Mouse (Mus musculus) kidney, embryonic 15.5 days (tissue): ENCODE results near the gene Ripor3. TPM values are rescaled to one million over a fixed set of nuclear protein-coding genes. Genes with fewer than 3 reads are reported as not detected.
"Not testable (repeated sequence)": the region's sequence is repeated elsewhere in the genome, so short reads cannot be mapped to it uniquely, and the experiment has no call there.

Experiments
- ATAC-seq: fragments of 200-750 bp; cut with Nextera tagmentation; replicated peaks from 2 replicates; pipeline ENCODE4 v1.8.0; 2017; ENCODE audit warnings: moderate TSS enrichment; ENCODE audit not compliant: low FRiP score
- H3K27ac ChIP-seq: fragments of 300-500 bp; sonication (generic); 2 replicates; pipeline ENCODE4 v1.5.1; 2015; ENCODE audit warnings: mild to moderate bottlenecking, inconsistent platforms
- H3K27me3 ChIP-seq: fragments of 300-500 bp; sonication (generic); 2 replicates; pipeline ENCODE4 v1.6.1; 2015; ENCODE audit warnings: inconsistent platforms
- H3K36me3 ChIP-seq: fragments of 300-500 bp; sonication (generic); 2 replicates; pipeline ENCODE4 v1.6.1; 2015; ENCODE audit warnings: inconsistent platforms
- H3K4me1 ChIP-seq: fragments of 300-500 bp; sonication (generic); 2 replicates; pipeline ENCODE4 v1.6.1; 2015; ENCODE audit warnings: inconsistent platforms
- H3K4me2 ChIP-seq: fragments of 300-500 bp; sonication (generic); 2 replicates; pipeline ENCODE4 v1.6.1; 2015; ENCODE audit warnings: moderate library complexity, mild to moderate bottlenecking, inconsistent platforms
- H3K4me3 ChIP-seq: fragments of 300-500 bp; sonication (generic); replicated peaks from 2 replicates; pipeline ENCODE4 v1.5.1; 2015; ENCODE audit warnings: mild to moderate bottlenecking, inconsistent platforms
- H3K9ac ChIP-seq: fragments of 300-500 bp; sonication (generic); 2 replicates; pipeline ENCODE4 v1.6.1; 2015; ENCODE audit warnings: mild to moderate bottlenecking, inconsistent platforms
- H3K9me3 ChIP-seq: fragments of 300-500 bp; sonication (generic); replicated peaks from 2 replicates; pipeline ENCODE4 v1.6.1; 2016; ENCODE audit warnings: inconsistent platforms
- WGBS: fragments of 180-500 bp; shearing (Covaris S2); methylation state at CpG from one replicate; pipeline ENCODE4 v1.1.7; 2015; ENCODE audit warnings: mixed read lengths; 5-methylcytosine and 5-hydroxymethylcytosine counted together
- polyA plus RNA-seq: library from polyadenylated mRNA; unstranded; fragments of >200 nt; fragmentation: Nextera tagmentation; extraction: Ambion mirVana; gene quantifications from 2 replicates; pipeline ENCODE4 v1.2.1, GENCODE M21; 2015

The Ripor3 gene
- 1.6 and 1.9 TPM in 2 replicates for polyA plus RNA-seq

- no peaks in the 10 kb centered on the region for H3K9me3 ChIP-seq
- peaks cover 33% of the 10 kb centered on the region for H3K4me1 ChIP-seq
- H3K36me3 ChIP-seq, result no peaks in the 10 kb centered on the region
- H3K27me3 ChIP-seq, result no peaks in the 10 kb centered on the region
- 35% methylated on average over 9 of the region's 9 CpGs for WGBS
- no peak within 1 kb of the TSS for H3K9ac ChIP-seq
- 0 out of 2 replicates have a peak within 1 kb of the TSS, but pooled peaks have one; percentile 41 for H3K27ac ChIP-seq
- H3K4me2 ChIP-seq, result no peak within 1 kb of the TSS
- no peak within 1 kb of the TSS for H3K4me3 ChIP-seq
- ATAC-seq, result peak; percentile 50; the same call in 1 of the 2 replicates
Observed at GRCm38 (mm10) chr2:168009936-168010668, at the start of gene Ripor3. TSS of gene Ripor3 (minus strand) at chr2:168010618.

GRCm38 (mm10) chr2:168059200-168059790, 48.9 kb upstream of the Ripor3 start:
- H3K9ac ChIP-seq, result no peak overlapping the region
- H3K4me3 ChIP-seq, result no peak overlapping the region
- no peaks in the 10 kb centered on the region for H3K9me3 ChIP-seq
- no peaks in the 10 kb centered on the region for H3K27me3 ChIP-seq
- no peak overlapping the region for H3K4me2 ChIP-seq
- H3K4me1 ChIP-seq, result peaks cover 31% of the 10 kb centered on the region
- ATAC-seq, result no peak
- 82% methylated on average over 6 of the region's 6 CpGs for WGBS
- no peaks in the 10 kb centered on the region for H3K36me3 ChIP-seq
- H3K27ac ChIP-seq, result peak overlapping the region; percentile 66

GRCm38 (mm10) chr2:168058488-168059199, 48.2 kb upstream of the Ripor3 start:
- Histone ChIP-seq H3K36me3 (no peaks in the 10 kb centered on the region), H3K27me3 (no peaks in the 10 kb centered on the region), H3K9me3 (no peaks in the 10 kb centered on the region), H3K9ac (no peak overlapping the region), H3K4me1 (peaks cover 31% of the 10 kb centered on the region), H3K27ac (peak overlapping the region; percentile 66), H3K4me2 (0 out of 2 replicates have a peak overlapping the region, but pooled peaks have one; percentile 14), H3K4me3 (no peak overlapping the region)
- ATAC-seq, result peak; percentile 78
- WGBS, result 23% methylated on average over 13 of the region's 13 CpGs

GRCm38 (mm10) chr2:168057876-168058275, 47.5 kb upstream of the Ripor3 start:
- H3K4me3 ChIP-seq, H3K27me3 ChIP-seq, H3K9me3 ChIP-seq, H3K9ac ChIP-seq, H3K27ac ChIP-seq, H3K36me3 ChIP-seq, ATAC-seq, H3K4me2 ChIP-seq: not testable (repeated sequence)
- WGBS, result 54% methylated on average over 2 of the region's 2 CpGs
- H3K4me1 ChIP-seq, result peaks cover 31% of the 10 kb centered on the region

- Histone ChIP-seq H3K9me3 (no peaks in the 10 kb centered on the region), H3K36me3 (no peaks in the 10 kb centered on the region), H3K4me2 (no peak overlapping the region), H3K4me3 (no peak overlapping the region), H3K27me3 (no peaks in the 10 kb centered on the region; the same call in 1 of the 2 replicates), H3K9ac (no peak overlapping the region), H3K4me1 (peaks cover 31% of the 10 kb centered on the region), H3K27ac (peak overlapping the region; percentile 52)
- ATAC-seq, result no peak
- WGBS, result 47% methylated on average over 8 of the region's 8 CpGs
Observed at GRCm38 (mm10) chr2:168056666-168056933, 46.2 kb upstream of the Ripor3 start.

GRCm38 (mm10) chr2:168055910-168056665, 45.7 kb upstream of the Ripor3 start:
- no peaks in the 10 kb centered on the region for H3K36me3 ChIP-seq
- no peaks in the 10 kb centered on the region for H3K9me3 ChIP-seq
- no peak overlapping the region for H3K4me3 ChIP-seq
- peaks cover 31% of the 10 kb centered on the region for H3K4me1 ChIP-seq
- H3K27me3 ChIP-seq, result peaks cover 4% of the 10 kb centered on the region
- H3K27ac ChIP-seq, result peak overlapping the region; percentile 52
- ATAC-seq, result no peak
- H3K4me2 ChIP-seq, result no peak overlapping the region
- WGBS, result 40% methylated on average over 14 of the region's 14 CpGs
- H3K9ac ChIP-seq, result no peak overlapping the region

GRCm38 (mm10) chr2:168054142-168054541, 43.7 kb upstream of the Ripor3 start:
- Histone ChIP-seq H3K4me2 (no peak overlapping the region), H3K36me3 (no peaks in the 10 kb centered on the region), H3K9ac (no peak overlapping the region), H3K27ac (no peak overlapping the region), H3K9me3 (no peaks in the 10 kb centered on the region), H3K4me3 (no peak overlapping the region), H3K27me3 (peaks cover 22% of the 10 kb centered on the region), H3K4me1 (peaks cover 46% of the 10 kb centered on the region)
- ATAC-seq, result no peak
- 88% methylated on average over 11 of the region's 11 CpGs for WGBS

GRCm38 (mm10) chr2:168052689-168053088, 42.3 kb upstream of the Ripor3 start:
- Histone ChIP-seq H3K27ac (no peak overlapping the region), H3K4me3 (no peak overlapping the region), H3K4me1 (peaks cover 41% of the 10 kb centered on the region), H3K9ac (no peak overlapping the region), H3K4me2 (no peak overlapping the region), H3K36me3 (no peaks in the 10 kb centered on the region), H3K9me3 (no peaks in the 10 kb centered on the region), H3K27me3 (peaks cover 26% of the 10 kb centered on the region)
- ATAC-seq, result no peak
- 18% methylated on average over 2 of the region's 2 CpGs for whole genome bisulfite sequencing

- no peak for ATAC-seq
- H3K4me2 ChIP-seq, result no peak overlapping the region
- H3K27ac ChIP-seq, result no peak overlapping the region
- H3K4me3 ChIP-seq, result no peak overlapping the region
- WGBS, result 85% methylated on average over 1 of the region's 1 CpGs
- no peaks in the 10 kb centered on the region for H3K36me3 ChIP-seq
- no peak overlapping the region for H3K9ac ChIP-seq
- peaks cover 41% of the 10 kb centered on the region for H3K4me1 ChIP-seq
- H3K9me3 ChIP-seq, result no peaks in the 10 kb centered on the region
- H3K27me3 ChIP-seq, result peaks cover 26% of the 10 kb centered on the region
Observed at GRCm38 (mm10) chr2:168052156-168052555, 41.7 kb upstream of the Ripor3 start.

GRCm38 (mm10) chr2:168050000-168050942, 39.9 kb upstream of the Ripor3 start:
- H3K27ac ChIP-seq, result peak overlapping the region; percentile 48; the same call in 1 of the 2 replicates
- ATAC-seq, result peak; percentile 37; the same call in 1 of the 2 replicates
- WGBS, result under 1% methylated on average over 56 of the region's 56 CpGs

More at GRCm38 (mm10) chr2:168050000-168050942, 39.9 kb upstream of the Ripor3 start:
- Histone ChIP-seq H3K9ac (peak overlapping the region; percentile 56), H3K27me3 (peaks cover 26% of the 10 kb centered on the region), H3K9me3 (no peaks in the 10 kb centered on the region), H3K36me3 (no peaks in the 10 kb centered on the region), H3K4me1 (peaks cover 35% of the 10 kb centered on the region), H3K4me3 (peak overlapping the region; percentile 52), H3K4me2 (peak overlapping the region; percentile 96)
